ENCODE assay signal across 15 mouse cellular contexts in the genomic region with DNA sequence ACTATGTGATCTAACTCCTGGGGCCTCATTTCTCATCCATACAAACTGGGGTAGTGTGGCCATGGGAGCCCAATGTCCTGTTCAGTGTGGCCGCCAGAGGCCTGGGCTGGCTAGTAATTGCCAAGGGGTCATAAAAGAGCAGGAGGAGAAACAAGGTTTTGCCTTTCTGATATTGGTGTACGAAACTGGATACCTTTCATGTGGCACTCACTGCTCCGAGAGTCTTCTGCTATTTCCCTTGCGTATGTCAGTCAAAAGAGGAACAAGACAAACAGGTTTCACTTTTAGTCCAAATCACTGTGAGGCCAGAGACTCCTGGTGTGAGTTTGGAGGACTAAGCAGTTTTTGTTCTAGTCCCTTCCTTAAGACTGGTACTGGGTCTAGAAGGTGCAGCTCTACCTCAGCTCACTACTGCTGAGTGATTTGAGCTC. TPM values are rescaled to one million over a fixed set of nuclear protein-coding genes. Genes with fewer than 3 reads are reported as not detected.
A peak's percentile ranks its signal among the peaks of the same experiment; 100 is the strongest.
DNase-seq lines count a peak whose midpoint lies in the region; ATAC-seq and TF ChIP-seq lines count a peak whose summit lies in the region.
"Had no signal": no experiment of that assay in that cellular context is flagged by ENCODE, and none has a peak within 500 bp of the region (broad histone marks: within the 10 kb centered on the region; RNA-seq: fewer than 3 reads in every experiment).

No protein-coding gene starts in this region.

- no peak overlapping the region for H3K9ac ChIP-seq in forebrain, embryonic 13.5 days
- H3K9ac ChIP-seq in forebrain, postnatal 0 days: no peak overlapping the region
- H3K9ac ChIP-seq in lung, postnatal 0 days (replicated peaks; ENCODE audit: low read depth): no peak overlapping the region
- no peak overlapping the region for H3K9ac ChIP-seq in embryonic facial prominence, embryonic 15.5 days
- H3K9ac ChIP-seq in stomach, embryonic 16.5 days (ENCODE audit: low read length): no peak overlapping the region
- H3K9ac ChIP-seq: lung, embryonic 14.5 days had no signal

- 0 out of 2 replicates have a peak overlapping the region, but pooled peaks have one; percentile 14 for H3K4me2 ChIP-seq in forebrain, embryonic 13.5 days
- no peak overlapping the region for H3K4me2 ChIP-seq in forebrain, postnatal 0 days (ENCODE audit: low read depth)
- no peak overlapping the region for H3K4me2 ChIP-seq in lung, postnatal 0 days (replicated peaks; ENCODE audit: low read depth, low read length)
- H3K4me2 ChIP-seq in embryonic facial prominence, embryonic 15.5 days (replicated peaks): peak overlapping the region; percentile 21
- no peak overlapping the region for H3K4me2 ChIP-seq in stomach, embryonic 16.5 days (ENCODE audit: low read depth, low read length)
- H3K4me2 ChIP-seq: heart, embryonic 11.5 days; lung, embryonic 14.5 days; midbrain, embryonic 11.5 days had no signal

- H3K4me1 ChIP-seq in forebrain, embryonic 13.5 days: peaks cover 84% of the 10 kb centered on the region
- H3K4me1 ChIP-seq in forebrain, postnatal 0 days (ENCODE audit: insufficient read depth): peaks cover 17% of the 10 kb centered on the region; the same call in 1 of the 2 replicates
- H3K4me1 ChIP-seq in lung, postnatal 0 days (ENCODE audit: insufficient read depth, low read depth, low read length): peaks cover 2% of the 10 kb centered on the region; the same call in 1 of the 2 replicates
- peaks cover 56% of the 10 kb centered on the region for H3K4me1 ChIP-seq in embryonic facial prominence, embryonic 15.5 days
- peaks cover 21% of the 10 kb centered on the region for H3K4me1 ChIP-seq in stomach, embryonic 16.5 days (ENCODE audit: control insufficient read depth, insufficient read depth, low read length)

- no peak overlapping the region for H3K4me3 ChIP-seq in forebrain, embryonic 13.5 days
- H3K4me3 ChIP-seq in forebrain, postnatal 0 days (ENCODE audit: low read depth, low read length): no peak overlapping the region
- no peak overlapping the region for H3K4me3 ChIP-seq in lung, postnatal 0 days (ENCODE audit: low read depth, low read length)
- H3K4me3 ChIP-seq in embryonic facial prominence, embryonic 15.5 days (replicated peaks): no peak overlapping the region
- H3K4me3 ChIP-seq in stomach, embryonic 16.5 days (replicated peaks; ENCODE audit: low read length): no peak overlapping the region
- H3K4me3 ChIP-seq: myocyte had no signal

- ATAC-seq in forebrain, embryonic 13.5 days: no peak
- no peak for ATAC-seq in forebrain, postnatal 0 days
- no peak for ATAC-seq in lung, postnatal 0 days
- no peak for ATAC-seq in embryonic facial prominence, embryonic 15.5 days (ENCODE audit: insufficient number of reproducible peaks, low FRiP score, low TSS enrichment, low read depth)
- no peak for ATAC-seq in stomach, embryonic 16.5 days (ENCODE audit: insufficient read depth, low FRiP score)

- no peak for TF ChIP-seq CTCF in forebrain, postnatal 0 days (IDR thresholded peaks at IDR 0.05; ENCODE audit: low read depth)
- no peak for TF ChIP-seq CTCF in lung, postnatal 0 days (IDR thresholded peaks at IDR 0.05)

- H3K27ac ChIP-seq in forebrain, embryonic 13.5 days: peak overlapping the region; percentile 25; the same call in 1 of the 2 replicates
- no peak overlapping the region for H3K27ac ChIP-seq in forebrain, postnatal 0 days (ENCODE audit: low read depth, low read length)
- H3K27ac ChIP-seq in lung, postnatal 0 days (ENCODE audit: low read length): no peak overlapping the region
- peak overlapping the region; percentile 60 for H3K27ac ChIP-seq in embryonic facial prominence, embryonic 15.5 days (replicated peaks)
- 0 out of 2 replicates have a peak overlapping the region, but pooled peaks have one; percentile 29 for H3K27ac ChIP-seq in stomach, embryonic 16.5 days (ENCODE audit: low read length)

- DNase-seq in forebrain, postnatal 0 days: no peak
- peak; percentile 21 for DNase-seq in lung, postnatal 0 days (ENCODE audit: low spot score)
- no peak for DNase-seq in lung, postnatal 36 days
- no peak for DNase-seq in cerebellum, adult 11 months
- DNase-seq in right cerebral cortex, adult 18-20 months: no peak
- DNase-seq: cerebellum, adult 11-12 months; heart, postnatal 4 days; kidney, postnatal 25 days; lung, embryonic 14.5 days had no signal

- 84% methylated on average over 4 of the region's 4 CpGs for WGBS in forebrain, embryonic 13.5 days
- 79% methylated on average over 4 of the region's 4 CpGs for WGBS in forebrain, postnatal 0 days
- WGBS in lung, postnatal 0 days: 62% methylated on average over 4 of the region's 4 CpGs
- WGBS in embryonic facial prominence, embryonic 15.5 days: 56% methylated on average over 4 of the region's 4 CpGs
- 68% methylated on average over 4 of the region's 4 CpGs for WGBS in stomach, embryonic 16.5 days

- H3K27me3 ChIP-seq in forebrain, embryonic 13.5 days: no peaks in the 10 kb centered on the region
- no peaks in the 10 kb centered on the region for H3K27me3 ChIP-seq in forebrain, postnatal 0 days (ENCODE audit: insufficient read depth, low read length)
- H3K27me3 ChIP-seq in lung, postnatal 0 days (replicated peaks; ENCODE audit: insufficient read depth, low read length): no peaks in the 10 kb centered on the region
- H3K27me3 ChIP-seq in embryonic facial prominence, embryonic 15.5 days: no peaks in the 10 kb centered on the region
- H3K27me3 ChIP-seq in stomach, embryonic 16.5 days (ENCODE audit: control insufficient read depth, insufficient read depth, low read length): no peaks in the 10 kb centered on the region

- no peaks in the 10 kb centered on the region for H3K9me3 ChIP-seq in forebrain, embryonic 13.5 days (replicated peaks)
- no peaks in the 10 kb centered on the region for H3K9me3 ChIP-seq in forebrain, postnatal 0 days (ENCODE audit: low read length)
- no peaks in the 10 kb centered on the region for H3K9me3 ChIP-seq in lung, postnatal 0 days (ENCODE audit: low read length)
- no peaks in the 10 kb centered on the region for H3K9me3 ChIP-seq in embryonic facial prominence, embryonic 15.5 days (replicated peaks)
- no peaks in the 10 kb centered on the region for H3K9me3 ChIP-seq in stomach, embryonic 16.5 days (replicated peaks; ENCODE audit: control insufficient read depth, low read length)

- H3K36me3 ChIP-seq in forebrain, embryonic 13.5 days (ENCODE audit: poor library complexity, severe bottlenecking): peaks cover 10% of the 10 kb centered on the region; the same call in 1 of the 2 replicates
- no peaks in the 10 kb centered on the region for H3K36me3 ChIP-seq in forebrain, postnatal 0 days (ENCODE audit: insufficient read depth)
- 0 out of 2 replicates have a peak, but pooled peaks cover 12% of the 10 kb centered on the region for H3K36me3 ChIP-seq in lung, postnatal 0 days (ENCODE audit: insufficient read depth, low read length)
- H3K36me3 ChIP-seq in embryonic facial prominence, embryonic 15.5 days: peaks cover 23% of the 10 kb centered on the region; the same call in 1 of the 2 replicates
- no peaks in the 10 kb centered on the region for H3K36me3 ChIP-seq in stomach, embryonic 16.5 days (ENCODE audit: control insufficient read depth, insufficient read depth, low read length)

- no peak for TF ChIP-seq EP300 in lung, postnatal 0 days (IDR thresholded peaks at IDR 0.05)

RNA-seq across cellular contexts. Expression of a gene that starts 6.8 kb away (rescaled TPM):
- 85.7 and 87.9 TPM in 2 replicates for polyA plus RNA-seq in forebrain, embryonic 13.5 days (2015; fragmentation: Nextera tagmentation; extraction: Ambion mirVana)
- total RNA-seq in forebrain, postnatal 0 days (2014; rRNA removed): 64.8 and 87.3 TPM in 2 replicates
- 82.8 and 117 TPM in 2 replicates for polyA plus RNA-seq in forebrain, postnatal 0 days (2015; fragmentation: Nextera tagmentation; extraction: Ambion mirVana)
- polyA plus RNA-seq in lung, postnatal 0 days (2015; fragmentation: Nextera tagmentation; extraction: Ambion mirVana): 134 and 140 TPM in 2 replicates
- polyA plus RNA-seq in embryonic facial prominence, embryonic 15.5 days (2015; fragmentation: Nextera tagmentation; extraction: Ambion mirVana): 190 and 199 TPM in 2 replicates
- polyA plus RNA-seq in stomach, embryonic 16.5 days (2015; fragmentation: Nextera tagmentation; extraction: Ambion mirVana): 65.3 and 69.9 TPM in 2 replicates

RNA-seq across cellular contexts. Expression of a gene that starts 54.3 kb away (rescaled TPM):
- 6.2 and 7.1 TPM in 2 replicates for polyA plus RNA-seq in forebrain, embryonic 13.5 days (2015; fragmentation: Nextera tagmentation; extraction: Ambion mirVana)
- 24.2 and 29.1 TPM in 2 replicates for total RNA-seq in forebrain, postnatal 0 days (2014; rRNA removed)
- 10.6 and 14.5 TPM in 2 replicates for polyA plus RNA-seq in forebrain, postnatal 0 days (2015; fragmentation: Nextera tagmentation; extraction: Ambion mirVana)
- 2.3 and 2.6 TPM in 2 replicates for polyA plus RNA-seq in lung, postnatal 0 days (2015; fragmentation: Nextera tagmentation; extraction: Ambion mirVana)
- 2.9 and 3.0 TPM in 2 replicates for polyA plus RNA-seq in embryonic facial prominence, embryonic 15.5 days (2015; fragmentation: Nextera tagmentation; extraction: Ambion mirVana)
- polyA plus RNA-seq in stomach, embryonic 16.5 days (2015; fragmentation: Nextera tagmentation; extraction: Ambion mirVana): 2.5 and 3.0 TPM in 2 replicates

Comparison
In these comparisons a context has a peak if more than half of its experiments do, and no peak if none do; other contexts are left out.
1. H3K27ac ChIP-seq: peak in forebrain, embryonic 13.5 days (single experiment), embryonic facial prominence, embryonic 15.5 days (single experiment) and stomach, embryonic 16.5 days (single experiment); none in forebrain, postnatal 0 days (single experiment) and lung, postnatal 0 days (single experiment).
2. H3K4me2 ChIP-seq: peak in forebrain, embryonic 13.5 days (single experiment) and embryonic facial prominence, embryonic 15.5 days (single experiment); none in forebrain, postnatal 0 days (single experiment), lung, postnatal 0 days (single experiment) and stomach, embryonic 16.5 days (single experiment).